Mouse (Mus musculus) megakaryocyte progenitor cell, adult 5-6 weeks (primary cell): ENCODE measurements at regions not wholly inside any gene's neighbourhood (a gene's known extent, or its start where the extent isn't known, plus 50 kb on each side); places are given as distances from the start of the nearest gene placed in this dataset.

Source experiments
- ATAC-seq: replicated peaks from 2 replicates; pipeline ENCODE4 v1.8.0; 2016; ENCODE audit warnings: mild to moderate bottlenecking, moderate TSS enrichment, inconsistent platforms; ENCODE audit not compliant: poor library complexity

- no peak for ATAC-seq
These were observed 489.7 kb downstream of the Klf5 start for GRCm38 (mm10) chr14:99788185-99788584.

- ATAC-seq: no peak
These were observed 488.2 kb downstream of the Klf12 start for GRCm38 (mm10) chr14:99796293-99796692.

DNA sequence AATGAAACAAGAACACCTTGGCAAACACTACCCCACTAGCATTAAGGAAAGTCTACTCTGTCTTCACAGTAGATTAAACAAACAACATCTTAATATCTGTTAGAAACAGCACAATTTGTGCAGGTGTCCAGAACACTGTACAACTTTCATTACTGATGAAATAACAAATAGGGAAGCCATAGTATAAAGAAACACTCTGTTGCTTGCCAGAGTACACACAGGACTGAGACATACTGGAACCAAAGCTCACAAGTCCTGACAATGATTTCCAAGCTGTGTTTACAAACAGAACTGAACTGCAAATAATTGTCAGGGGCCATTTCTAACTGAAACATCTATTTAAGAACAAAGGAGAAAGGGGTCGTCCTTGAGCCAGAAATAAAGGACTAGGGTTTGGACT is 478.4 kb downstream of the Klf12 start:
- ATAC-seq: no peak

DNA sequence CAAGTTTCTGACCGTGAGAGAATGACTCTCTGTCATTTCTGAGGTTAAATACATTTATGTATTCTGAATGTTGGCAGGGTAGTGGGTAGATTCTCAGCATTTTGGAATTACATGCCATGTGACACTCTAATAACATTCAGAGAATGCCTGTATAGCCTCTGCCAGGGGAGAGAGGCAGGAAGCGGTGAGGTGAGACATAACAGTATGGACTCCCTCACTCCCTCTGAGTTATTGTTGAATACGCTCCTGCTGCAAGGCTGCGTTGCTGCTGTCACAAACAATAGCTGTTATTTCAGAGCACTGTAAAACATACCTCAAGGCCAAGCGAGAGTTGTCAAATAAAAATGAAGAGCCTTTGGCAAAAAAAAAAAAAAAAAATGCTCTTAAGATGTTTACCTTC is 477.9 kb downstream of the Klf12 start:
- no peak for ATAC-seq

DNA sequence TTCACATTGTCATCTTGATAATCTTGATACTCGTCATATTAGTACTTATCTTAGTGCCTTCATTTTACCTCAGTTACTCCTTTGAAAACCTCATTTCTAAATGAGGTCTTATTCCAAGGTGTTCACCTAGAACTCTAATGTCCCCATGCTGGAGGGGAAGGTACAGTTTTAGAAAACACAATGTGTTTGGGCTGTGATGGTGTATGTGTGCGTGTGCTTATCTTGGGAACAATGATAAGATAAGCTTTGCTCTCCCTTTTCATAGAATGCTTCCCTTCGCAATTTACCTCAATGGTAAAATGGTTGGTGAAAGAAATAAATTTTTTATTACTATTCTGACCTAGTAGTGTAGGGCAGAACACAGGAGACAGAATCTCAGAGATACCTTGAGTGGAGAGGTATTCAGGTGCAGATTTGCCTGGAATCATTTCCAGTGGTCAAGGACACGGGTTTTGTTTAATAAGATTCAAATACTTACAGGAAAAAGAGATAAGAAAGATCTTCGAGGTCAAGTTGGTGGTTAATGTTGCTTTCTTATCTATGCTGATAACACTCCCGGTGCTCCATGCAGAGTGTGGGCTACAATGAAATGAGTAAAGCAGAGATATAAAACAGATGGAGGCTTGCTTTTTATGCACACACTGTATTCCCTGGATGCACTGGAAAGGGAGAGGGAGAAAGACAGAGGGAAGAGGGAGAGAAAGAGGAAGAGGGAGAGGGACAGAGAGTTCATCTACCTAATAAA is 471.6 kb downstream of the Klf12 start:
- ATAC-seq: no peak
